Mouse (Mus musculus) brain, embryonic 18.5 days (tissue): ENCODE measurements around the gene Tent4a.
"Not testable (repeated sequence)": the region's sequence is repeated elsewhere in the genome, so short reads cannot be mapped to it uniquely, and the experiment has no call there.

Experiments
- DNase-seq: peaks from one replicate; pipeline ENCODE4 v3.0.0-alpha.2; 2012; ENCODE audit warnings: low read depth, low spot score

The Tent4a gene

DNA sequence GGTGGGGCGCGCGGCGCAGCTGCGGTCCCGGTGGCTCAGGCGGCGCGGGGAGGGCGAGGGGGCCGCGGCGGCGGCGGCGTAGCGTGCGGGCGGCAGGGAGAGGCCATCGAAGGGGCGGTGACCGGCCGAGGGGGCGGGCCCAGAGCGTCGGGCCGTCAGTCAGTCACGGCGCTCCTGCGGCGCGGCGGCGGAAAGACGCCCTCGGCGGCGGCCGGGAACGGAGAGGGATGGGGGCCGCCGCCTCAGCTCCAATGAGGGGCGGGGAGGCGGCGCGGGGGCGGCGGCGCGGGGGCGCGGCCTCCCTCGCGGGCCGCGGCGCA, at the start of gene Tent4a:
Gene Tent4a, minus strand, starts transcription at position 284 of the 320 bp plus-strand sequence.
- DNase-seq: no peak

DNA sequence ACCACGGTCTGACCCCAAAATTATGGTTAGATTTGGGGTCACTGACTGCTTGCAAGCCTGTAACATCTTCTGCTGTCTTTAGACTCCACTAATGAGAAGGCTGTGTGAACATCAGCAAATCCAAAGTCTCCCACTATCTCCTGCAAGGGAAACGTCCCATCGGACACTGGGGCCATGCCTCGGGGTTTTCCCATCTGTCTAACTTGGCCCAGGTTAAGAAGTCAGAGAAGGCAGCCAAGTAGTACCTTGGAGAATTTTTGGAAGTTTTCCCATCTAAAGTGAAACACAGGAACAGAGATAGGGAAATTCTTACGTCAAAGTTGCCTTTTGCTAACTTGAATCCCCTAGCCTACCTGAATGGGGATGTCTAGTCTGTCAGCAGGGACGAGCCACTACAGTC, 49.2 kb upstream of the Tent4a start:
- no peak for DNase-seq

DNA sequence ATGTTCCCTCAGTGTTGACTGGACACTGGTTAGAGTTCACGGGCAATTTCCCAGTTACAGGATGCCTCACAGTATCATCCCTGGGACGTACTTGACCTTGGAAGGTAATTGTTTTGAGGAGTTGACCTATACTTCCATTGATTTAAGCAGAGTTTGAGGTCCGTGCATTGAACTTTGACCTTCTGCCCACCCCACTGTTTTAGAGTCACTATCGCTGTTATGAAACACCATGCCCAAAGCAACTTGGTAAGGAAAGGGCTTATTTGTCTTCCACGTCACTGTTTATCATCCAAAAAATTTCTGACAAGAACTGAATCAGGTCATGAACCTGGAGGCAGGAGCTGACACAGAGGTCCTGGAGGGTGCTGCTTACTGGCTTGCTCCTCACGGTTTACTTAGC, 48.0 kb upstream of the Tent4a start:
- no peak for DNase-seq

DNA sequence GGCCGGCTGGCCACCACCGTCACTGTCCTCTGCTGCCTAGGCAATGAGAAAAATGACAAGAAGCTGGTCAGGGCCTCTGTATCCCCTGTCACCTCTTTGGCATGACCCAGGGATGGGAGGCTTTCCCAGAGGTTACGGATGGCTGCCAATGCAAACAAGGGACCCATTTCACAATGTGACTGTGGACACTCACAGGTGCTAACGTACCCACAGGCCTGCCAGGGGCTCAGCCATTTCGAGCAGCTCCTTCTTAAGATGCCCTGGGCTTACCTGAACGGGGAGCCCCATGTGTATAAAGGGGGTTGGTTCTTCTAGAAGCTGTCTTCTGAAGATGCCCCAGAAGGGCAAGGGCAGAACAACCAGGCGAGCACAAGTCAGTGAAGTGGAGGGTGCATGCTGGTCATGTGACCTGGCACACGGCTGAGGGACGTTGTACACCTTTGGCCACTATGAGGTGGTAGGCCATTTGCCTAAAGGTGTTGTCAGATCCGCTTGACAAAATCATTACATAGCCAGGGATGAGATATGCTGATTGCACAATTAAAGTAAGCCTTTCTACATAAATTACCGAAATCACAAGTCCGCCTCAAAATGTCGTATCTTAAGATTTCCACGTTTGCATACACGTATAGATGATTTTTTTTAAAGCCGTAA, 42.9 kb upstream of the Tent4a start:
- no peak for DNase-seq

DNA sequence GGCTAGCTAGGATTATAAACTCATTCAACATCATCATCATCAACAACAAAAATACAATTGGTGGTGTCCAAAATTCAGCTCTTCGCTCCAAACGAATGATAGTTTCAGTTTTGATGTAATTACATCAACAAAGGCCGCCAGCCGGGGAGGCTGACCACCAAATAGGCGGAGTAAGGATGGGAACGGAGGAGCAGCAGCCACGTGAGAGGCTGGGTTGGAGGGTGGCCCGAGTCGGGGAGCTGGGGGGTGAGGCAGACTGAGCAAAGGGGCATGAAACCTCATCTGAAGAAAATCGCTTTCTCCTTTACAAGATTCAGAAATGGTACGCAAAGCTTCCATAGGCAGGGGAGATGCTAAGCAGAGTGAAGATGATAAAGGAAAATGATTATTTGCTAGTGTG, 42.3 kb upstream of the Tent4a start:
- no peak for DNase-seq

DNA sequence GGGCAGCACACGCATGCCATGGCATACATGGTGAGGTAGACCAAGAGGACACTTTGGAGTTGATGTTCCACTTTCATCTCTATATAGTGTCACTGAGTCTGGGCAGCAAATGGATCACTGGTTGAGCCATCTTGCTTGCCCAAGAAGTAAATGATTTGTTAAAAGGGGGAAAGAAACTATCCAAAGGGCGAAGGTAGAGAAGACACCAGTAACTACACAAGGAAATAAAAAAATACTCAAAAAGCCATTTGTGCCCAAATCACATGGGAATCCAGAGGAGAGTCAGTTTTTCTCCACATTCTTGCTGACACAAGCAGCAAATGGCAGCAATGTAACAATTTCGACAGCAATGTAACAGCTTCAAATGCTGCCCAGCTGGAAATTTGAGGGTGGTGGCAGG, 38.2 kb upstream of the Tent4a start:
- no peak for DNase-seq

DNA sequence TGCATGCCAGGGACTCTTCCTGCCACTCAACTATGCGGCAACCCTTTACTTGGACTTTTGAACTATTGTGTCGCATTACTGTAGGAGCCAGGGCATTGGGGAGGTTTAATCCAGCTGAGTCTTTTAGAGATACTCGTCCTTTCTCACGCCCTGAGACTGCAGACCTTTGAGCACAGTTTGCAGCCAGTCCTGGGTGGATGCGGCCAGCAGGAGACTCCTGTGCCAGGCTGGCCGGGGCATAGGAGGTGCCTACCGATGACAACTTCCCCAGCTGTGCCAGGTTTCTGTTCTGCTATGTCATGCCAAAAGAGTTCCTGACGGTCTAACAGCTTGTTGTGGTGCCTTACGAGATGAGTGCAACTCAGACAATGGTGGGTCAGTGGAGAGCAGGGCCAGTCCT, 34.8 kb upstream of the Tent4a start:
- no peak for DNase-seq

DNA sequence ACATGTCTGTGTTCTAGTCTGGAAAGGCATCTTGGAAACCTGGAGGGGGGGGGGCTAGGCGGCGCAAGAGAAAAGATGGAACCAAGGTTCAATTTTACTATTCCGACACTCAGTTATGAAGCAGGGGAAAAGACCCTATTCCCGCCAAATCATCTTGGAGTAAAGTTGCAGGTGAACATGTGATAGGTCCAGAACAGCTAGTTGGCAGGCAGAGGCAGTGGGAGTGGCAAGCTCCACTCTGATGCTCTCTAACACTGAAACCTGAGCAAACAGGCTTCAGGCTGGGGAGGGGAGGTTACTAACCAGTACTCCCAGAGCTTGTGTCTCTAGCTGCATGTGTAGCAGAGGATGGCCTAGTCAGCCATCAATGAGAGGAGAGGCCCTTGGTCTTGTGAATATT, 31.0 kb upstream of the Tent4a start:
- not testable (repeated sequence) for DNase-seq

DNA sequence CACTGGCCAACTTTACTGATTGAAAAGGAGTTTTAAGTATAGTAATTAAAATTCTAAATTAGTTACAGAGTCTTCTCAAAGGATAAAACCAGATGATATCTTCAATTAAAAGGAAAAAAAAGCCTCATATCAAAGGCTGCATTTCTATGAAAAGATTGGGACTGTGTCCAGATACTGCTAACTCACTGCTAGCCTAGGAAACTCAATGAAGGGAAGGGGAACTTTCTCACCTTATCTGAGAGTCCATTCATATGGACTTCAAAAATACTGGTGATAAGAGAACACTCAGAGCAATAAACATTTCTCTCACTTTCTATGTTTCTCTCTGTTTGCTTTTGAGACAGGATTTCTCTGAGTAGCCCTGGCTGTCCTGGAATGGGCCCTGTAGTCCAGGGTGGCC, 30.2 kb upstream of the Tent4a start:
- no peak for DNase-seq

DNA sequence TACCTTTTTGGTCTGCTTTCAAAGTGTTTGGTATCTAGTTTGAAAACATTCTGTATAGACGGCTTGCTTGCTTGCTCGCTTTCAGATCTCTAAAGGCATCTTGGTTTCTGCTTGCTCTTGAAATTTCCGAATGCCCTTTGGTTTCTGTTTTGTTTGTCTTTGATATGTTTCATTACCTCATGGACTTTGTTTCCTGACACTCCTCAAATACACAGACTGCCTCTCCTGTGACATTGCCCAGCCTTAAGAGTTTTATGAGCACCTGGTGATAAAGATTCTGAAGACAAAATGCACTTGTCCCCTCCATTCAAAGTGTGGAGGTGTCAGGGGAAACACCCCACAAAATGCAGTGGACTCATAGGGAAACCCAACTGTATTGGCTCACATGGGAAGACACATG, 29.5 kb upstream of the Tent4a start:
- no peak for DNase-seq

DNA sequence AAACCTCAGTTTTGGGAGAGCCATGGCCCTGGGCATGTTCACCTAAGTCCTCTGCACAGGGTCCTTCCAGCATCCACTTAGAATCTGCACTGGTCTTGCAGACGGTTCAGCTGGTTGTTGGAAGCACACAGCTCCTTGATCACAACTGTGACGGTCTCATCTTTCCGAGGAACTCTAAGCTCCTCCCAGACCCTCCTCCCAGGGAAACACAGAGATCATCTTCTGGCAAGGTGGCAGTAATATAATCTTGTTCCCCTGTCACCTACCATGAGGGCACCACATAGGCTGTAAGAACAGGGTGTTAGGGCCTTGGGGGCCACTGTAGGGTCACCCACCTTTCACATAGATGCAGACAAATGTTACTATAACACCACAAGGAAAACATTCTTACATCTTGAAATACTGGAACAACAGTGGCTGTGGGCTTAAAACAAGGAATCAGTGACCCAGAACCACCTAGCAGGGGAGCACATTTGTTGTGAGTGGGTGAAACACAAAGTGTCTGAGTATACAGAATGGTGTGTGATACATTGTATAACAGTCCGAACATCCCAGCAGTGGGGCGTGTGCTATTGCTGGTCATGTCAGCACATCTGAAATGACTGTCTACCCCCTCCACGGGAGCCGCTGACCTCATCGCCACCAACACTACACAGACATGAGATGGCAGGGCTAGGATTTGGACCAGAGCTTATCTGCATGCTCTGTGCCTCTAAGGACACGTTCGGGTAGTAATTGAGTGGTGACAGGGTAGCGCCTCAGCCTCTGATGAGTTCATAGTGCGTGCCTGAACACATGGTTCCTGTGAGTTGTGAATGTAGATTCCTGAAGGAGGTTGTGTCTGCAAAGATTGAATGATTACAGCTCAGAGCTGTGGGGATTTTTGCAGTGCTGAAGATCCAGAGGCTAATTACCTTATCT, 28.5 kb upstream of the Tent4a start:
- no peak for DNase-seq

DNA sequence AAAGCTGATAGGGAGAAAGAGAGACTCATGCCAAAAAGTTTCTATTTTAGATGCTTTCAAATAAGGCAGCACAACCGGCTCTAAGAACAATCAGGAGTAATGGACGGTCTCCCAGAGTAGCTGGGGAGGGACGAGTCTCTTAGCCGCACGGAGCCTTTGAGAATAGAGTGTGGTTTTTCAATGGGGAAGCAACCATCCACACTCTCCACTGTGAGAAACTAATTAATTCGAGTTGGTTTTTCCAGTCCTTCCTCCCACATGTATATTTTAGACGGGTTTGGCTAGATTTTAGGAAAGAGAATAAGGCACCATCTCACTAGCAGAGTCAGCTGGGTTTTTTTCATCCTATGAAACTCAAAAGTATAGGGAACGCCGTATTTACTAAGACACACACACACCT, 27.6 kb upstream of the Tent4a start:
- no peak for DNase-seq

DNA sequence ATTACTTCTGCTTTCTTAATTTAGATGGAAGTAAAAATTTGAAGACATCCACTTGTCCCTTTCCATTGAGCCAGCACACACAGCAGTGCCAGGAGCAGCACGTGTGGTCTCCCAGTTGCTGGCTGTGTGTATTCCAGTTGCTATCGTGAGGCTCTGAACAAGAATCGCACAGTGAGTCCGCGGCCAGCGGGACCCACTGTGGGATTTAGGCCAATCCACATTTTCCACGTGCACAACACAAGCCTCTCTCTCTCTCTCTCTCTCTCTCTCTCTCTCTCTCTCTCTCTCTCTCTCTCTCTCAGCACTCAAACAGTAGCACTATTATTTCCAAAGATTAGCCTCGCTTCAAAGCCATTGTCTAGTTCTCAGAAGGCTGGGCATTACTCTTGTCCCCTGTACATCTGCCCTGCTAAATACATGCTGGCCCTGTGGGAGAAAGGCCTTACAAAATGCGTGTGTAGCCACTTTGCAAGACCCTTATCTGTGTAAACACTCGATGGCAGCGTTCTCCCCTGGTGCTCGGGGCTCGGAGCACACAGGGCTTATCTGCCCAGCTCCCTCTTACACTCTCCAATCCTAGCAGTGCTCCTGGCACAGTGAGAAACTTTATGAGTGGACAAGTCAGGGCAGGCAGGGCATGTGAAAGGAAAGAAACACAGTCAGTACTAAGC, 25.0 kb upstream of the Tent4a start:
- no peak for DNase-seq

DNA sequence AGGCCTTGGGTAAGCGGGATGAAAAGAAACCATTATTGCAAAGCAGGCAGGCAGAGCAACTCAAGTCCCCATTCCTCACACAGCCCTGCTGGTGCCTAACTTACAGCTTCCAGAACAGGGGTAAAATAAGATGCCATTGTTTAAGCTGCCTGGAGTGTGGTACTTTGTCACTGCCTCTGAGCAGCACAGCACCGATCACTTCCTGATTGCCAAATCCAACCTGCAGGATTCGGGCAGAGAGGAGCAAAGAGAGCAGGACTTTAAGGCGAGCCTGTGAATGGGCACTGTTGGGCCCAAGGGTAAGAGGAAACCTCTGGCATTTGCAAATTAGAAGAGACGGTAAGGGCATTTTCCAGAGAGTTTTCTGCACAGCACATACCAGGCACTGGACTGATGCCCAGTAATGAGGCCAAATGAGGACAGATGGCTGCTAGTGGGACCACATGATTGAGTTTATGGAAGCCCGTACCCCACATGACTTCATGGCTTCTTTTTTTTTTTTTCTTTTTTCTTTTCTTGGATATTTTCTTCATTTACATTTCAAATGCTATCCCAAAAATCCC, 23.8 kb upstream of the Tent4a start:
- DNase-seq: no peak

DNA sequence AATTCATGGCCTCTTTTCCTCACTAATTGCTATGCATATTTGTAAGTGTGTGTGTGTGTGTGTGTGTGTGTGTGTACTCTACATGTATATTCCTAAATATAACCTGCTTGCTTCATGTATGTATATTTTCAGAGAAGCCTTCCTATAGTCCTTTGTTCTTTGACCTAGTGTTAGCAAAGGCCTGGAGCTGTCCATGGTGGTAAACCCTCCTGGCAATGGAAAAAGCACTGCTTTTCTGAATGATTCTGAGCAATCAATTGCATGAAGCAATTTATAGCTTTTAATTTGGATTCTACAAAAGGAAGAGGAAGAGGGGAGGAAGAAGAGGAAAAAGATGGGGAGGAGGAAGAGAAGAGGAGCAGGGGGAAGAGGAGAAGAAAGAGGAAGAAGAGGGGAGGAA, 22.3 kb upstream of the Tent4a start:
- DNase-seq: no peak

DNA sequence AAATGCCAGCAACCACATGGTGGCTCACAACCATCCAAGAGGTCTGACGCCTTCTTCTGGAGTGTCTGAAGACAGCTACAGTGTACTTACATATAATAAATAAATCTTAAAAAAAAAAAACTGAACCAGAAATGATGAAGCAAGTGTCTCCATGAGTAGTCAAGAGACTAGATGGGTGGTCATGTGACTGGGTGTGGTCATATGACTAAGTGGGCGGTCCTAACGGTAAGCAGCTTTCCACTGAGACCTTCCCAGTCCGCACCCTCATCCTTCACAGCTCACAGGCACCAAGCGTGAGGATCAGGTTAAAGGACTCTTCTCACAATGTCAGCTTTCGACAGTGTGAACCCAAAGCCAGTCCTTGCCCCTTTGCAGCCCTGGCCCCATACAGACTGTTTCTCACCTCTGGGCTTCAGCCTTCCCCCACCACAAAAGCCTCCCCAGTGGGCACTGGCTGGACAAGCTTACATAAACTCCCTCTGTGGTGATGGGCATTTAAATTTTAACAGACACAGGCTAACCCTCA, 21.6 kb upstream of the Tent4a start:
- DNase-seq: no peak

DNA sequence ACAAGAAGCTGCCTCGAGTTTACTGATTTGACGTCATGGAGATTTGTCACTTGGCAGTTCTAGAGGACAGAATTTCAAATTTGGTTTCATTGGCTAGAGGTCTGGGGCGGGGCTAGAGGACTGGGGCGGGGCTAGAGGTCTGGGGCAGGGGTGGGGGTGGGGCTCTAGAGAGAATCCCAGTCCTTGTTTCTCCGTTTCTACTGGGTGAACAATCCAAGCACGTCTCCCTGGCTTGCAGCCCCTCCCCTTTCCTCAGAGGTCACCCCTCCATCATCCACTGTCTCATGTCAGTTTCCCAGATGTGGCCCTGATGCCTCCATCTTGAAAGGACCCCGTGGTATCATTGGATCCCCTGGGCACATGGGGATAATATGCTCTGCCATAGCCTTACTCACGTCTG, 20.6 kb upstream of the Tent4a start:
- DNase-seq: no peak

DNA sequence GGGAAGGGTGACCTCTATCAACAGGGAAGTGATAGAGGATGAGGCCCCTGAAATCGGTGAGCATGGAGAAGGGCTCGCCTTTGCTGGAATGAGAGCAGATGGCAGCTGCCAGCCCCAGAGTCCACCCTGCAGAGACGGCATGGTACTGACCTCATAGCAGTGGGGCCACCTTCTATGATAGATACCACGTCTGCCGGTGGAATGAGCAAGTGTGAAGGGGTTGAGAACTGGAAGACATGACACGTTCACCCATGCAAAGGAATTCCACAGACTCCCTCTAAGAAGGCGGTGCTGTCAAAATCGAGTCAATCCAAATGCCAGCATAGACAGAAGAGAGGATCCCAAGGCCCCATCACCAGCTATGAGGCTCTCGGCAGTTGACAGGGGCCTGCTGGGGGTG, 19.8 kb upstream of the Tent4a start:
- no peak for DNase-seq

DNA sequence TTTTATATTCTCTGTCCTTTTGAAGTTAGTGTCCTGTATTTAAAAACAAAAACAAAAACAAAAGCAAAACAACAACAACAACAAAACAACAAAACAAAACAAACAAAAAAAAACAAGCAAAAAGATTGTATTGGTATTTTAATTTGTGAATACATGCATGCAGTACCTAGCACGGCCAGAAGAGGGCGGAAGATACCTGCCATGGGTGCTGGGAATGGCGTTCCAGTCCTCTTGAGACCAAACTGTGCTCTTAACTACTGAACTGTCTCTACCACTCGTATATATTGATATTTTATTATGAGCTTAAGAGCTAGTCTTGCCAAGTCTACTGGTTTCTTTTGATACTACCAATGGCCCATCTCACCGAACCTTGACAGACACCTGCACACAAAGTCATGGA, 18.6 kb upstream of the Tent4a start:
- no peak for DNase-seq

DNA sequence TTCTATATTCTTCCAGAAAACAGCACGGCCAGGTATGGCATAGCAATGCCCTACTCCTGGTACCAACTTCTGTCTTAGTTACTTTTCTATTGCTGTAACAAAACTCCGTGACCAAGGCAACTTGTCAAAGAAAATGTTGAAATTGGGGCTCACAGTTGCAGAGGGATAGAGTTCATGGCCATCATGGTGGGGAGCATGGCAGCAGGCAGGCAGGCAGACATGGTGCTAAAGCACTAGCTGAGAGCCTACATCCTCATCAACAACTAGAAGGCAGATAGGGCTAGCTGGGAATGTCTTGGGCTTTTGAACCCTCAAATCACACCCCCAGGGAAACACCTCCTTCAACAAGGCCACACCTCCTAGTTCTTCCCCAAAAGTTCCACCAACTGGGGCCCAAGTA, 16.4 kb upstream of the Tent4a start:
- no peak for DNase-seq

DNA sequence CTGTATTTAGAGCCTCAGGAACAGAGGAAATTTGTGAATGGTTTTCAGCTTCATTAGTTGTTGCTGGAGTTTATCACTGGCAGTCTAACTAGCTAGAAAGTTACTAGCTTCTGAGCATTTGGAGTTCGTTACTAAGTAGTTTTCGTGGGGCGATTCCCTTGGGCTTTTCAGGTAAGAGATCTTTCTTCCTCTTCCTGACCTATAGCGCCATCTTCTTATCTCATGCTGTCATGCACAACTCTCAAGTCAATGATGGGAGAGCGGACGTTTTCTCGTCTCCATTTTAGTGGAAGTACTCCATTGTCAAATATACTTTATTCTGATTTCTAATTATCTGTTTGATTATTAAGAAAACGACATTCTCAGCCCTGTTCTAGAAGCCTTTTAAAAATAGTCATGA, 15.6 kb upstream of the Tent4a start:
- no peak for DNase-seq

DNA sequence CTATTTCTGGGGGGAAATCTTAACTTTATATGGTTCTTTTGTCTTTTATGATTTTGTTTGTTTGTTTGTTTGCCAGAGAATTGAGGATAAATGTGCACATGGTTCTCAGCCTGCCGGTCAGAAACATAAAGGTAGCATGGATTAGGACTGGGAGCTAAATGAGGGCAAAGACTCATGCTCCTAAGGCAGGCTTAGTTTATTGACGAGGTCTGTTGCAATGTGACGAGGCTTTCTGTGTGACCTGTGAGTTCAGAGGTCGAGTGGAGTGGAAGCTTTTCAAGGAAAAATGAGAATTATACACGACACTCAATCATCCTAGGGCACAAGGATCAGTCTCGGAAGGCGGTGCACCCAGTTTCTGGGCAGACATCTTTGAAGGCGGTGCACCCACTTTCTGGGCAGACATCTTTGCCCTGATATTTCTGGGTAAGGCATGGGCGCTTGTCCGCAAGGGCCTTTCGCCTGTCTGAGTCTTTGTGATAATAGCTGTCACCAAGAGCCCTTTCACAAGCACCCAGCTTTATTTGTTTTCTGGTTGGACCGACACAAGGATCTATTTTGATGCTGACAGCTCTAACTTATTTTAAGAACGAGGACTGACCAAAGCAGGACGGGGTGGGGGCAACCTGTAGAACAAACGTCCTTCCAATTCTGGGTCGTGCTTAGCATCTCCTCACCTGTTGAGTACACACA, 13.2 kb upstream of the Tent4a start:
- no peak for DNase-seq
